Mouse (Mus musculus): ENCODE measurements around the gene Ufc1.

DNA sequence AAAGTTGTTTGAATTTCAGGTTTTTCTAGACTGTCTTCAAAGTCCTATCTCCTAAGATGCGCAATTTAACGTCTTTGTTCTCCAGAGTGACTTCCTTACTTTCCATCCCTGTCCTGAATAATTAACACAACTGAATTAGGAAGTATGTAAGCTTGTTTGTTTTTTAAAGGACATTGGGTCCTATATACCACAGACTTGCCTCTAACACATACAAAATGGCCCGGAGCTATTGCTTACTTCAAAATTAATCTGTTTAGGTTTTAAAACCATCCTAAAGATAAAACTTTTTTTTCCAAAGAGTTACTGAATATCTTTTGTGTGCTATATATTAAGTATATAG lies 209 bp upstream of the Ufc1 start:
- TF ChIP-seq CHD2 (IDR thresholded peaks at IDR 0.05; ENCODE audit: low read depth, low read length) (no peak), ZC3H11A (IDR thresholded peaks at IDR 0.05; ENCODE audit: borderline replicate concordance, low read depth, low read length) (no peak), HCFC1 (IDR thresholded peaks at IDR 0.05; ENCODE audit: borderline replicate concordance, insufficient read depth, low read length) (no peak), ZNF384 (IDR thresholded peaks at IDR 0.05; ENCODE audit: low read depth, low read length) (no peak), MAFK (IDR thresholded peaks at IDR 0.05; ENCODE audit: insufficient read depth, low read depth, low read length) (no peak)

Measured in ES-E14 (cell line).